Mouse (Mus musculus) embryo, embryonic 10.5 days (tissue): ENCODE data around the gene Vsig2.

Experiments
- DNase-seq: peaks from one replicate; pipeline ENCODE4 v3.0.0-alpha.2; 2015; ENCODE audit warnings: low spot score

Vsig2 gene

DNA sequence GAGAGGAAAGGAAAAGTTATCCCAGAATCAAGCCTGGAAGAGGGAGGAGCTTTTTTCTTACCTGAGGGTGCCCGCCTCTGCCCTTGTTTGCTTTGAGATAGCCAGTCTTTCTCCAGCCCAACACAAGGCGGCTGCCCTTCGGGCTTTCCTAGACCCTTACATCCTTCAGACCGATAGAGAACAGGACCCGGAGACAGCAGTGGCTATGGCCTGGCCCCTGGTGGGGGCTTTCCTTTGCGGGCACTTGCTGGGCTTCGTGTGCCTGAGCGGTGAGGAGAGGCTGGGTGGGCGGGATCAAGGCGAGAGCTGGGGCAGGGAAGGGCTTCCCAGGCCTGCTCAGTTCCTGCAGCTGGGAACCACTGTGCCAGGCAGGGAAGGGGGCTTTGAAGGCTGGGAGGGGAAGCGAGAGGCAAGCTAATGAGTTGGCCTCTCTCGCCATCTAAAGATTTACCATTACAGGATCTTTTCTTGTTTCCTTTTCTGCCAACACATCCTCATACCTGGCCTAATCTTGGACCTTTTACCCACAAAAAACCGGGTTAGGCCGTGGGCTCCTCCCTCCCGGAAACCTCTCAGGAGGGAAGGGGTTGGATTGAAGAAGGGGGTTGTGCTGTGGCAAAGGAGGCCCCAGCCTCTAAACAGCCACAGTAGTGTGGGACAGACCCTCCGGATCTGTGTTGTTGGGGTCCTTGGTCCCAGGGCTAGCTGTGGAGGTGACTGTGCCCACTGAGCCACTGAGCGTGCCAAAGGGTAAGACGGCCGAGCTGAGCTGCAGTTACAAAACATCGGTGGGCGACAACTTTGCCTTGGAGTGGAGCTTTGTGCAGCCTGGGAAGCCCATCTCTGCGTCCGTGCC is at the start of gene Vsig2:
Gene Vsig2 (plus strand): TSS at position 86 of the 856 bp plus-strand sequence.
- no peak for DNase-seq

DNA sequence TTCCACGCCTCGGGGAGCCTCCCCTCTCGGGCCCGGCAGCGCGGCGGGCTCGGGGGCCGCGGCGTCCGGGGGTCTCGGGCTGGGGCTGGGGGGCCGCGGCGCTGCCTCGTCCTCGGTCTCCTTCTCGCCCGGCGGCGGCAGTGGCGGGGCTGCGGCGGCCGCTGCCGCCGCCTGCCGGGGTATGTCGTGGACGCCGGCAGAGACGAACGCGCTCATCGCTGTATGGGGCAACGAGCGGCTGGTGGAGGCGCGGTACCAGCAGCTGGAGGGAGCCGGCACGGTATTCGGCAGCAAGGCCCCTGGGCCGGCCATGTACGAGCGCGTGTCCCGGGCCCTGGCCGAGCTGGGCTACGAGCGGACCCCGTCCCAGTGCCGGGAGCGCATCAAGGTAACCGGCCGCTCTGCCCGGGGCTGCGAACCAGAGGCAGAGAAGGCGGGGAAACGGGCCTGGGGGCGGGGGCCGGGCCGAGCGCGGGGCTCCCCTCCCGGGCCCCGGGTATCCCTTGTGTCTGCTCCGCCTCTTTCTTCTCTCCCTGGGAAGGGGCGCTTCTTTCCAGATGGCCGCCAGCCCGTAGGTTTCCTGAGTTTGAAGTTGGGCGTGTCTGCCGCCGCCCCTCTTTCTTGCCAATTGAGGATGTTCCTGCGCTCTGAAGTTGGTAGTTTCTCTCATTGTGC is 49.5 kb upstream of the Vsig2 start:
- DNase-seq, result peak; percentile 81

DNA sequence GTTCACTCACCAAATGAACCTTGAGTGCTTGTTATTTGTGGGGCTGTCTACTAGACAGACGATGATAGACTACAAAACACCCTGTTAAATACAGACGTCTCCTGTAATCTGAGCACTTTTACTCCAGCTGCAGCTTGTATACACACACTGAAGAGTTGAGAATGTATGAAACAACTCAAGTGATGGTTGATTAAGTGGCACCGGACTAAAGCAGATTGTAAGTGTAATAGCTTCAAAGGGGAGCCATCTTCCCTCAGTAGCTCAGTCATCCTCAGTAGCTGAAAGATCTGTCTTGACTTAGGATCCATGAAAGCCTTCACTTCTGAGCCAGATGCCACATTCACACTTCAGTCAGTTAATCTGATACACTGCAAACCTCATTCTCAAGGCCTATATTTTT is 43.3 kb upstream of the Vsig2 start:
- DNase-seq, result no peak

DNA sequence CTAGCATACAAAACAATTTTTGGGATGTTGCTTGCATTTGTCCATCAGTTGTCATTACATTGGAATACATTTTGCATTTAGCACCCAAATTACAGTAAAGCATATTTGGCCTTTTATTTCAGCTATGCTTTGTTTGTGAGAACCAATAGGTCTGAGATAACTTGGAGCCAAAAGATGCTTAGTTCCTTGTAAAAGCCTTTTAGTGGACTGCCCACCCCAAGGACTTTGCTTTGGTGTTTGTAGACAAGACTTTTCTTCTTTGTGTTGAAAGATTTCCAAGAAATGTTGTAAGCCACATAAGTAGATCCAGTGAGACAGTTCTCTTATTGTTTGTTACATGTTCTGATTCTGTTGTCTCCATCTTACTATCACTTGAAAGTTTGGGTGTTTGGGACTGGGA is 42.7 kb upstream of the Vsig2 start:
- DNase-seq, result no peak

DNA sequence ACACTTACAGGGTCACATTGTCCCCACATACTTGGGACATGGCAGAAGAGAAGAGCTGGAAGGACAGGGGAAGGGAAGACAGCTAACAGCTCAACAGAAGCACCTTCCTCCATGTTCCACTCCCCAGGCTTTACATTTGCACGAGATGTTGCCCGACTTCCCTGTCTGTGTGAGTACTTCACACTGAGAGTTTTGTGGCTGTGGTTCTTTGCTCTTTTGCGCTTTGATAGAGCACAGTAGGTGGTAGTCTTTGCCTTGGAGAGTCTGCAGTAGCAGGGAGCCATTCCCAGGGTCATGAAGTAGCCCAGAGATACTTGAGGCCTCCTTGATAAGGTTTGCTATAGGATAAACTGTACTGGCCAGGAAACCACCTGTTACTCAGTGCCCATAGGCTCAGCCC is 38.9 kb upstream of the Vsig2 start:
- DNase-seq, result no peak

DNA sequence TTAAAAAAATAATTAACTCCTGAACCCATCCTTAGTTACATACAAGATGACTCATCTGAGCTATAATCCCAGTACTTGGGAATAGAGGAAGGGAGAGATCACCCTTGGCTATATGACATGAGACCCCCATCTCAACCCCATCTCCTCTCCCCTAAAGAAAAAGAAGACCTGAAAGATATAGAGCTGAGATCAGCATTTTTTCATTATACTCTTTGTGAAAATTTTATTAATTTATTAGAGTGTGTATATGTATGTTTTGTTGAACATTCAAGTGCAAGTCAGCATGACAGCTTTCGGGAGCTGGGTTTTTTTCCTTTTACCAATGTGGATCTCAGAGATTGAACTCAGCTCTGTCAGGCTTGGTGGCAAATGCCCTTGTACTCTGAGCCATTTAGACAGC is 37.9 kb upstream of the Vsig2 start:
- DNase-seq, result no peak

DNA sequence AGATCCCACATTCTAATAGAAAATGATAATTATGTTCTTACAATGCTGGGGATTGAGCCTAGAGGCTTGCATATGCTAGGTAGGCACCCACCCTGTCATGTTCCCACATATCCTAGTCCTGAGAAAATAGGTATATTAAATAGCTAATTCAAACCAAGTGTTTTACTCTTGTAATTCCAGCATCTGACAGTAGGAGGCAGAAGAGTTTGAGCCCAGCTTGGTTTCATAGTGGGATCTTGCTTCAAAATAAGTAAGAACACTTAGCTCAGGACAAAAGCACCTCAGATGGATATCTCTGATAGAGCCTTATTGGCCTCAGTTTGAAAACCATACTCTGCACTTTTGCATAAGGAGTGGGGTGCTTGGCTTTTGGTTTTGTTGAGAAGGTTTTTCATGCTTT is 34.7 kb upstream of the Vsig2 start:
- DNase-seq, result no peak

DNA sequence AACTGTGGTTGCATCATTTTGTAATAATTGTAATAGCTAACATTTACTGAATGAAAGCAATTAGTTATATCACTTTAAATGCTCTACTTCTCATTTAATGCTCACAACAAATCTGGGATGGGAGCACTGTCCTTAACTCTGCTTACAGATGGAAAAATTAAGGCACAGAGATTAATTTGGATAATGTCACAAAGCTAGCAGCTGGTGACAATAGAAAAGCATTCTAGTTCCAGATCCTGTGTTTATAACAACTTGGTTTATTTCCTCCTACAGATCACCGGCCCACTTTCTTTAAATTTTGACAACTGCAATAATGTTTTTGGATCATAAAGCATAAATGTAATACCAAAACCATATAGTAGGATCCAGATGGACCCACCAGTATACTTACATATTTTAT is 33.0 kb upstream of the Vsig2 start:
- DNase-seq, result no peak

DNA sequence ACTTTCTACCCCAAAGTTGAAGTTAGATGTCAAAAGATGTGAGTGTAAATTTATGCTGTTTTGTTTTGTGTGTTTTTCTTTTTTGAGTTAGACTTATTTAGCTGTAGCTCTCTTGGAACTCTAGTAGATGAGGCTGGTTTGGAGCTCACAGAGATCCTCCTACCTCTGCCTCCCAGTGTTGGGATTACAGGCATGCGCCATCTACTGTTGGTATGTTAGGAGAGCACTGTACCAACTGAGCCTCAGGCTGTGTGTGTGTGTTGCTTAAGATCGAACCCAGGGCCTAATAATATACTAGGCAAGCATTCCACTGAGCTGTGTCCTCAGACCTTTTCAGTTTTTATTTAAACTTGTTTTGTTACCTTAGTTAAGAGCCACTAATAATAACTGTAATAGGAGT is 27.0 kb upstream of the Vsig2 start:
- DNase-seq, result no peak

DNA sequence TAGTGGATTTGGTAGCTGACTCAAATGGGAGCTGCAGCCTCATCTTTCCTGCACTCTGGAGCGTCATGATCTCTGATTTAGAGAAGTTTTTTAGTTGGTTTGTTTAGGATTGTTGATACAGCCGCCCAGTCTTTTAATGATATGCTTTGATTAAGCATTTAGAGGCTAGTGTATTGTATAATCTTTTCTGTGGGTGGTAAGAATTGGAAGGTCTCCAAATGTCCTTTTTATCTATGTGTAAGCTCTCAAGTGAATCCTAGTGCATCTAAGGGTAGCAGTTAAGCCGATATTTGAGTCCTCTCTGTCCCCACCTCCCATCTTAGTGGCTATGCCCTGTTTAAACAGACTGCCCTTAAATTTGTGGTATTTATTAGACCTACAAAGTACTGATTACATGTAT is 24.6 kb upstream of the Vsig2 start:
- no peak for DNase-seq

DNA sequence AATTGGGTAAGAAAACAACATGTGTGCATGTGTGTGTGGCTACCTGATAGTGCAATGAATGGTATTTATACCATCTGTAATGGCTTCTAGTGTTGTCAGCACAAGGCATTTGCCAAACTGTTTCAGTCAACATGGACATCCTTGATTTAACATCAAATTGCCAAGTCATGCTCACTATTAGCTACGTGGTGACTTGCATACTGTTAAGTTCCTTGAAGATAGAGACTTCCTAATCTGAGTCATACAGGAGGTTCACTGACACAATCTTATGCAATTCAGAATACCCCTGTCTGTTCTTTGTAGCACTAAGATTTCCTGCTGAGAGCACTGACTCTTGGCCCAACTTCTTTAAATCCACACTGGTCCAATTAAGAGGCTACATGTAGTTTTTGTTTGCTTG is 21.6 kb upstream of the Vsig2 start:
- DNase-seq, result no peak

DNA sequence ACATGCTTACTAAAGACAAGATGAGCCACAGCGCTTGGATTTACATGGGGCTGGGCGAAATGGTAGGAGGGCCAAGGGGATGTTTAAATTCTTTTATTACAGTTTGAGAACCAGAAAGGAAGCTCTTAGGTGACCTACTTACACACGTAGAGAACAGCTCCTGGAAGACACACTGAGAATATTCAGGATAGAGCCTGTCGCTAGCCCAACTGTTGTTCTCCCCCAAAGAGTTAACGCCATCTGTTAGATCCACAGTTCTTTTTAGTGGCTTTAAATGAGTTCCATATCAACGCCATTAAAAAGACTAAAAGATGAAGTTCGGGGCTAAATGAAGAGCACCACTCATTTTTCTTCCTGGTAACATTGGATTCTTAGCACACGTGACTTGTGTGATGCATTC is 20.1 kb upstream of the Vsig2 start:
- no peak for DNase-seq

DNA sequence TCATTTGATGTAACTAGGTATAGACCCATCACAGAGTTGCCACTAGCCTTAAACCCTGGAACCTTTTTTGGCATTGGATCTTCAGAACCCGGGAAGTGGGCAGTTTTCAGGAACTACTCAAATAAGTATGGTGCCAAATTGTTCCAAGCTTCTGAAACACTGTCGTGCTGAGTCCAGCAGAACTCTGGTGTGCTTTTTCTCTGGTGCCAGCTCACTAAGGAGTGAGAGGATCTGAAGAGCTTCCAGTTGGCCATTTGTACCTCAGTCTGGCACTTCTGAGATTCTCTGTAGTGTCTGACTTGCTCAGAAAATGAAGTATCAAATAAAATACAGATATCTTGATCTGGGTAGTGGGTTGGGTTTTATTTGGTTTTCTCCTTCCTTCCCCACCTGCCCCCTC is 19.1 kb upstream of the Vsig2 start:
- DNase-seq, result no peak

DNA sequence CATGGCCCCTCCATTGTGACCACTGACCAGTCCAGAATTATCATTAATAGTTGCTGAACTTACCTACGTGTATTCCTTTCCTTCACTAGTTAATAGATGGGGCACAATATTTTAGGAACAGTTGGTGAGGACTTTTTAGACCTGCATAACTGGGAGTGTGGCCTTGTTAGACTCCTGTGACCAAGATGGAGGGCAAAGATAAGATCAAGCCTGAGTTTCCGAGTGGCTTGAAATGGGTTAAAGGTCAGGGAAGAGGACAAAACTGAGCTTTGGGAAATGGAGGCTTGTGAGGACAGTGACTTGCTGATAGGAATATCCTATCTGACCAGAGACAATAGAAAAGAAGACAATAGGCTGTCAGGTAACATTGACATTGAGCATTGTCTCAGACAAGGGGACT is 13.6 kb upstream of the Vsig2 start:
- DNase-seq, result no peak

DNA sequence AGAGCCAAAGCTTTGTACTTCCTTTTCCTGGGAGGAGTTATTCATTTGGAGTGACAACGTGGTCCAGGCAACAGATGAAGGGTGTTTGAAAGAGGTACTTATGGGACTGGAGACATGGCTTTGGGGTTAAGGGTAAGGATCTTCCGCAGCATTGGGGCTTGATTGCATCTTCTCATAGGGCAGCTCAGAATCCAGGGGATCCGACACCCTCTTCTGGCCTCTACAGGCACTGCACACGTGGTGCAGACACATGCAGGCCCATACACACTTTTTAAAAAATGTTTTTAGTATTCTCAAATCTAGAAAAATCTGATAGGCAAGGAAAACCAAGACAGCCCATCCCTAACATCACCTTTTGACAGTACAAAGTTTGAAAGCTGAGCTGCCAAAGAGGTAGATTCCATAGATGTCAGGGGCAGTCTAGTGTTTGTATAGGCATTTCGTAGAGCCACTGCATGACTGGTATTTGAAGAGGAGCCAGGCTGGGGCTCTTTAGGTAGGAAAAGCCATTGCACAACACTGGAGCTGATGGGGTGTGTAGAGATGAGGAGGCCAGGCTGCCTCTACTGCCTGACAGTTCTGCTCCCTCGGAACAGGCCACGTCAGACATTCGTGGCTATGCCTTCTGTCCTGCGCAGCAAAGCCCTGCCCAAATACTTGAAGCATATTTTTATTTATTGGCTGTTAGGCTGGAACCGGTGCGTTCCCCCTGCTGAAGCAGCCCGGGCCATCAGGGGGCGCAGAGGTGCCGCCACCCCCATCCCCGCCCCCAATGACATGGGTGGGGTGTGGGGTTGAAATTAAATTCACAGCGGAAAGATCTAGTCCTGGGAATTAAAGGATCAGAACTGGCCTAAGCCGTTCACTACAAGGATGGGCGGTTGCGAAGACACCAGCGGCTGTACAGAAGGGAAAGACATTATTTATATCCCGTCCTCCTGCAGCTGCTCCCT is 12.3 kb upstream of the Vsig2 start:
- peak; percentile 28 for DNase-seq

DNA sequence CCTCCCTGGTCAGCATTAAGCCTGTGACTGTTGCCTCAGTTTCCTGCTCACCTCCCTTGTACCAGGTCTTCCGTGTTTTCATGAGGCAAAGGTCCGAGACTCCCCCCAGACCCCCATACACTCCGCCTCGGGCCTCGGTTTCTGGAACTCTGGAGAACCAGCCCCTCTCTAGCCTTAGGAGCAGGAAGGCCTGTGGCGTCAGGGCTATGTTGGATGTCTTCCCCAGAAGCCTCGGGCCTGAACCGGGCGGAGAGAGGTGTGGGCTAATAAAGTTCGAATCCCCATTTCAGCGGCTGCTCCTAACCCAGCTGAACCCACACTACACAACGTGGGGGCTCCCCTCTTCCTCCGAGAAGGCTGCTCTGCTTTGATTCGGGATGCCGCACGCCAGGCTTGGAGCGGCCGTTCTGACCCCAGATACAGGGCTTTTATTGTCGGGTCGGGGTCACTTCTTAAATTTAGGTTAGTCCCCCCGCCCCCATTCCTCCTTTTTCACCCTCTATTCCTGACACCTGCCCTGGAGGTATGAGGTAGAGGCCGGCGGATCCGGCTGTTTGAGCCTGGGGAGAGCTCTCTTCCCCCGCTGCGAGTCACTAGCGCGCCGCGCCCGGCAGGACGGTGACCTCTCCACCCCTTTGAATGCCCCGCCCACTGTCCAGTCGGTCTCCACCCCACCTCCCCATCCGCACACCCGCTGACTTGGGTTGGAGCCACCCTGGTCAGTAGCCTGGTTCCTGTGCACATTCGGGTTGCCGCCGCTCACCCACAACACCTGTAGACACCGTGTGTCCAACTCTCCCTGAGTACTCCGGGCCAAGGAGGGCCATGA is 11.4 kb upstream of the Vsig2 start, which contains the start of gene Esam:
Gene Esam (plus strand): TSS at position 683 of the 829 bp plus-strand sequence.
- peak; percentile 49 for DNase-seq

DNA sequence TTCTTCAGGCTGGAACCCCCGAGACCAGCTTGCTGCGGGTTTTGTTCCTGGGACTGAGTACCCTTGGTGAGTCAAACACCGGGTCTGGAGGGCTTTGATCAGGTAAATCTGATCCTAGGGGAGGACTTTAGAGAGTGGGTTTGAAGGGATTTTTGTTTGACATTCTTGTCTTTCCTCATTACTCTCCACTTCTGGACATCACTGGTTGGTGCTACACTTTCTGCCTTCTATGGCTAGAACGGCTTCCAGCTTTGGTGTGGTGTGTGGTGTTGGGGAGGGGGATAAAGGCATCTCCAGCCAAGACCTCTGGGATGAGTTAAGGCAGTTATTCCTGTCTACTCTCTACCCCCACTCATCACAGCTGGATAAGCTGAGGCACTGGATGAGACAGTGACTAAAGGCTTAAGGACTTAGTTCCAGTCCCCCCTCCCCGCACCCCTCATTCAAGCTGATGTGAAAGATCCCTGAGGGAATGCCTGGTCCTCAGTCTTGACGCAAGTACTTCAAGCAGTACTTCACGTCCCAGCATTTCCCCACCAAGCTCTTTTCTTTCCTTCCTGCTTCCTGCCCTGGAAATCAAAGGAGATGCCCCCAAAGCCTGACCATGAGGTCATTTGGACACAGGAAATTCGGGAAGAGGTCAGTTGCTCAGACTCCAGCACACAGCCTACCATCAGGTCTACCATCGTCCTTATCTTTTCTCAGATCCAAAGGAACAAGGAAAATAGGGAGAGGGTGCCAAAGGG is 10.7 kb upstream of the Vsig2 start:
- DNase-seq, result no peak

DNA sequence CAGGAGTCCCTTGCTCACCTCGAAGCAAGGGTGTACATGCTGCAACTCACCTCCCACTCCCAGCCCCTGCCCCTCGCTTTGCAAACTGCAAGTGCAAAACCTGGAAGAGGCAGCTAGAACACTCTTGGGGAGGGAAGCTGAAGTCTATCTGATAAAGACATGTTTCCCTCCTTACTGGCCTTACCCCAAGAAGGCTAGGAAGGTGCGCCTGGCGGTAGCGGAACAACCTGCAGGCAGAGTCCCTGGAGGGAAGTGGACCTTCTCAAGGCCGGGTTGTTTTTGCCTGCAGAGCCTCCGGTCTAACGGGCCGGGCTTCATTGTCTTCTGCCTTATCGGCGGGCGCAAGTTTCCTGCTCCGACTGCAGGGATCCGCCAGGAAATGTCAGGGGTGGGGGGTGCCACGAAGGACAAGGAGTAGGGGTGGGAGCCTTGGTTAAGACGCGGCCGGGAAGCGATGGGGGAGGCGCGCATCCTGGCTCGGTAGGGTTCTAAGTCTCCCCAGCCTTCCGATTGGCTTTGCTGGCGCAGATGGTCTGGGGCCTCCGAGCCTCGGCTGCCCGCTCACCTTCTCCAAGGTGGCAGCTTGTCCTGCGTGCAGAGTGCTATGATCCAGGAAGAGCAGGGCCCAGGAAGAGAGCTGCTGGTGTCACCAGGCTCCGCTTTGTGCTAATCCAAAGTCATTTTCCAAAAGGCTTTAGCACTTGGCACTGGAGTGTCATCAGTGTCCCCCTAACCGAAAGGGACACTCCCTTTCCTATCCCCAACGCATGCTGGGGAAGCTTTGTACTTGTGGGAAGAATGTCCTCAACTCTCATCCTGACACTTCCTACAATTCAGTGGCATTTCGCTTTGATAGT is 8.8 kb upstream of the Vsig2 start:
- peak; percentile 51 for DNase-seq

DNA sequence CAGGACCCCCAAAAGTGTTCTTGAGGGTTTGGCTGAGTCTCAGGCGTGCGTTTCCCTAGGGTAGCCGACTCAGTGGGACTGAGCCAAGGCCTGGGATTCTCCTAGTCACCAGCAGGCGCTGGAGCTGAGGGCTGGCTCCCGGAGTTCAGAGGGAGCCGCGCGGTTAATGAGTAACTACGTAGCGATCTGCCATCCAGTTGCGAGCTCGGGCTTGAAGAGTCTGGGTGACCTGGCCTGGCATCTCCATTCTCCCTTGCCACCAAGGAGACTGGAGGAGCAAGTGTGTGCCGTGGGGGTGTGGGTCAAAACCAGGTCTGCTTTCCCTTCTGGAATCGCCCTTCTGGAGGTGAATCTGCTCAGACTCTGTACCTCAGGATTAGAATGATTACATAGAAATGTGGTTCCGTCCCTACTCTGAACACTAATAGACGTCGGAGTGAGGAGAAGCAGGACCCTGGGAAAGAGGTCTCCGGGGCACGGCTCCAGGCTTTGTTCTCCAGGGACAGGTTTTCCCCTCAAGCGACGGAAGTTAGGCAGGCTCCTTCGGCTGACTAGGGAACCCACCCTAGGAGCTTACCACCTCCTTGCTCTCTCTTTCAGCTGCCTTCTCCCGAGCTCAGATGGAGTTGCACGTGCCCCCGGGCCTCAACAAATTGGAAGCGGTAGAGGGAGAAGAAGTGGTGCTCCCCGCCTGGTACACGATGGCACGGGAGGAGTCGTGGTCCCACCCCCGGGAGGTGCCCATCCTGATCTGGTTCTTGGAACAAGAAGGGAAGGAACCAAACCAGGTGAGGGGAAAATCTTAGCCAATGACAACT is 8.0 kb upstream of the Vsig2 start:
- DNase-seq, result peak; percentile 82
